Mouse (Mus musculus): ENCODE results near the gene Sema5a.

Sema5a gene

DNA sequence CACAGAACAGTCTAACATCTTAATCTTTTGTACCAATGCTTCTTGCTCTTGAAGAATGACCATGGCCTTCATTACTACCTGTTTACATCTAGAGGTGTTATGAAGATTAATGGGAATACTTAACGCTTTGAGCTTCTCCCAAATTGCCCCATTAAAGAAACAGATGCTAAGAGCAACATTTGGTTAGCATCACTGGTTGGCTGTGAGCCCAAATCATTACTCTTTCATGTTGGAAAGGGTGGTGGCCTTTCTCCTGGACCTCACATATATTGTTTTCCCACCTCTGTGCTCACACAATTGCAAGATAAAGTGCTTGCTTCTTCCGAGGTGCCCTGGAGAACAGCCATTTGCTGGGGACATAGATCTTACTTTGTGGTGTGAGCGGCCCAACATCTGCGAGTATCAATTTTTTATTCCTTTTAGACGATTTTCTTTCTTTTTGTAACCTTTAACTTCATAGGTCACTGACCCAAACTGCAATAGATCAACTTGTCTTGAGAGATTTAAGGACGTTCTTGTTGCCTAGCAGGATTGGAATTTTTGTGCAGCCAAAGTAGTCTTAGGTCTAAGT, 227.0 kb downstream of the Sema5a start:
- no peak for DNase-seq

DNA sequence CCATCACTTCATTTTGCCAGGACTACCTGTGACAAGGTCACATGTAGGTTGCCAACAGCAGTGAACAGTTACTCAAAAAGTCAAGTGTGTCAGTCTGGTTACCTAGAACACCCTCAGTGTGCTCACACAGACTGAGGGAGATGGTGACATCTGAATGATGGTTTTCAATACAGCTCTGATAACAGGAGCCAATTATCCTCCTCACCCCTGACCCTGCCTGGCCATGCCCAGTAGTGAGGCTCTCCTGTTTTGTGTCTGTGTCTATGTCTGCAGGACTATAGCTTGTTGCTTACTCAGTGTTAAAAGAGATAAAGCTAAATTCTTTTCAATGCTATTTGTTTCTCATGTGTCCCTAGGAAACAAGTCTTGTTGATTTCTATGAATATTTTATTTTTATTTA, 236.1 kb downstream of the Sema5a start:
- no peak for DNase-seq

DNA sequence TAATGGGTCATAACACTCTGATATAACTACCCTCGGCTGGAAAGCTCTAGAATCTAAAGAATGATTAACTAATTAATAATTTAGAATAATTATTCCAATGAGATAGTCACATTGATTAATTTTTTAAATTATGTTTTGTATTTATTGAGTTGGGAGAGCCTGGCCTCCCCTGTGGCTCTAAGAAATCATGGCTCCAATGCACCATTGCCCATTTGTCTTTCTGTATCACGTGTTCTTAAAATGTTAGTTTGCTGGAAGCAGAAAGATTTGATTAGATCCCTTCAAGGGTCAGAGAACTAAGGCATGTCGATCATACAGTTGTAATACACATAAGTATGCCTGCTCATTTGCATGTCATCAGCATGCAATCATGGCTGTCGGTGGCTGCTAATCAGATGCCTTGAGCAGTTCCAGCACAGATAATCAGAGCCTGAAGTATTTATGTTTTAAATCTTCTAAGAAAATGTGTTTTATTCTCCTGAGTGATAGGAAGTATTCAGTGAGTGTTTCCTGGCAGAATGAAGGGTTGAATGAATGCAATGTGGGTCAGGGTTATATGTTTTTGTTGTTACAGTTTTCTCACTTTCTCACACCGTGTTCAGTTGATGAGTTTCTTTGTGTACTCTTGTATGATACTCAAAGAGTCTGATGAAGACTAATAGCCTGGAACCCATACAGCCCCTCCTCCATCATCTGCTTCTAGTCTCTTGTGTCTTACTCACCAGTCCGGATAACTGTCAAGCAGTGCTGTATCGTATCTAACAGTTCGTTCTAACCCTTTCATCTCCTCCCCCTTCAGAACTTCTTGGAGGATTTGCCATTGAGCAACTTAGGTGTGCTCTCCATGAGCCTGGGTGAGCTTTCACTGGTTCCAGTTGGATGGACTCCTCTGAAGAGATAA, 240.7 kb downstream of the Sema5a start:
- no peak for DNase-seq

DNA sequence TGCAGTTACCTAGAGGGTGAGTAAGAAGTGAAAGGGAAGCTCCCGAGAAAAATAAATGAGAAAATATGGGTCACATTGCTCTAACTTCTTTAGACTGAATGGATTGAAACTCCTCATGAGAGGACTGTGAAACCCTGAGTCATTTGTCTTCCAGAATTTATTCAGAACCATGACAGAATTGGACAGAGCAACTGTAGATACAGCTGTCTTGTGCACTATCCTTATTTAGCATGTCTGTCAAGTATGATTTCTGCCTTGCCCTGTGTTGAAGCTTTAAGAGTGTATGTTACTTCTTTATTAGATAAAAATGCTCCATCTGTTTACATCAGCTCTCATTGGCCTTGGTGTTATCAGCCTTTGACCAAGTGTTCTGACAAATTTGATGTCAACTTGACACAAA, 243.4 kb downstream of the Sema5a start:
- no peak for DNase-seq

DNA sequence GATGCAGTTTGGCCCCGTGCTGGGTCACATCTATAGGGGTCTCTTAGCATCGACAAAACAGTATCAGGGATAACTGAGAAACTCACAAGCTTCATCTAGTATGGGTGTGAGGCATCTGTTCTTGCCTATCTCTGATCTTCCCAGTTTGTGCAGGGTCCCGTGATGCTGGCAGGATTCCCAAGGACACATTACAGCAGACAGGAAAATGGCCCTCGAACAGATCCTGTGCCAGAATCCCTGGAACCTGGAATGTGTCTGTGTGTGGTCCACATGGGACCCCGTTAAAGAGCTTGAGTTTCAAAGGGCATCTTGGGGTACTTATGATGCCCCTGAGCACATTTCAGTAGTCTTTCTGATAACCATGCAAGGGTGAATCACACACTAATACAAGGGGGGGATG, 249.6 kb downstream of the Sema5a start:
- DNase-seq: no peak

DNA sequence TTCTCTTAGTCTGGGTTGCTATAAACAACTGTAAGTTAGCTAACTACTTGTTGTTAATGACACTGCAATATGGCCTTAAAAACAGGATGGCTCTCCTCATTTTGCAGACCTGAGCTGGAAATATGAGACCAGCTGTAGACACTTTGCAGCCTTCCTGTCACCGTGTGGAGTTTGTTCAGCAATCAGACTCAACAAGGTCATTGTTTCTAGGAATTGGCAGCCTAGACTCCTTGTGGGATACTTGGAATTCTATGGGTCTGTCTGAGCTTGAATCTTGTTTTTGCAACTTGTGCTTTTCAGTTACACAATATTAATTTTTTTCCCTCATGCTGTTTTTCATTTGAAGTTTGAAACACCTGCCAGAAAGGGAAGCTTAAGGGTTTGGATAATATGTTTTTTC, 250.3 kb downstream of the Sema5a start:
- DNase-seq: no peak

DNA sequence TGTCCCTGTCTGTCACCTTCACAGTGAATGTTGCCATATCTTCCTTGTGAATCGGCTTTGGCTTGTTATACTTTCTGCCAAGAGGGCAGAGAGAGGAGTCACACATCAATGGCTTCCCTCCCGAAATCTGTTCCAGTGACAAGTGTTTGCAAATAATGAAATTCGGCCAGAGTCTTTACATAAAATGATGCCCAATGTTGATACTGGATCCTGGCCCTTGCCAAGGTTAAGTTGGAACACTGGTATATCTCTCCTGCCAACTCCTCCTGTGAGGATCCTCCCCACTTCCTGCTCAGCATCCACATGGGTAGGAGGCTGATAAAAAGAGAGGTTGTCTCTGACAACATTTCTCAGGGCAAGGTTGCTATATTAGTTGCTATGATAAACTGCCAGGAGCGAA, 252.3 kb downstream of the Sema5a start:
- DNase-seq: no peak

DNA sequence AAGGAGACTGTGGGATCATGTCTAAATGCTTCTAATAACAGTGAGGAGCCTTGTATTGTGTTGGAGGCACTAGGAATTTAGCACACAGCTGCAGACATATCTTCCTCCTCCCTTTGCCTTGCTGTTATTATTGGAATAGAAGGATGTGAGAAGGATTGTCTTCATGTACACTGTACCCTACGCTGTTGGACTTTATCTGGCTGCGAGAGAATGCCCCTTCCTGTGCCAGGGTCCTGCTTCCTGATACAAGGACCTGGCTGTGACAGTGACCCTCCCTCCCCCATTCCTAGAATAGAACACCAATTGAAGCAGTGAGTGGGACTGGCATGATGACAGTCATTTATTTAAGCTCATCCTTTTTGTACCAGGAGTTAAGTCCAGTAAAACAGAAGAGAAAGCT, 261.3 kb downstream of the Sema5a start:
- no peak for DNase-seq

DNA sequence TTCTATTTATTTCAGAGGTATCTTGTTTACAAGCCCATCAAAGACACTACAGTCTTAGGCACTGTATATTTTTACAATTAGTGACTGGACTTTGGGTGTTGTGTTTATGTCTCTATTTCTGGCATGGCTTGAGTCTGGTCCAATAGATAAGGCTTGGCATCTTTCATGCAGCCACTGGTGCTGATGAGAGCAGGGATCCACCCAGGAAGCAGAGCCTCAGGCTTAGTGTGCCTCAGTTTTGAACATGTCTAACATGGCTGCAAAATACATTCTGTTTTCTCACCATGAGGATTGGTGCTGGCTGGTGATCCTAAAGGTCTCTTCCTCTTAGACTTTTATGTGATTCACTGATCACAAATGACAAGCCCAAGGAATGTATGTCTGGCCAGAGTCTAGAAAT, 263.7 kb downstream of the Sema5a start:
- DNase-seq: no peak

DNA sequence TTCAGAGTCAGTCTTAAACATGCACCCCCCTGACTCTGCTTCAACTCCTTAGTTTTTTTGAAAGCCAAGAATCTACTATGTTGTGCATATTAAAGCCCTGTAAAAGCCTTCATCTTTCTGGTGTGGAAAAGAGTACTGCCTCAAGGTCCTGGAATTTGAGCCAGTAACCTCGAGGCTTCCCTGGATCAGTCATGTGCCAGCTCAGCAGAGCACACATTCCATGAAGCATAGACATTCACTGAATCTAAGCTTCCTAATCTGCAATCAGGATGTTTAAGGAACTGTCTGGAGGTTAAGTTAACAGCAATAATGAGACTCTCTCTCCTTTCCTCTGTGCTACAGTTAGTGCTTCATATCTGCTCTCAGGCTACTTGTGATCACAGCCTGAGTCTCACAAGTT, 270.3 kb downstream of the Sema5a start:
- no peak for DNase-seq

DNA sequence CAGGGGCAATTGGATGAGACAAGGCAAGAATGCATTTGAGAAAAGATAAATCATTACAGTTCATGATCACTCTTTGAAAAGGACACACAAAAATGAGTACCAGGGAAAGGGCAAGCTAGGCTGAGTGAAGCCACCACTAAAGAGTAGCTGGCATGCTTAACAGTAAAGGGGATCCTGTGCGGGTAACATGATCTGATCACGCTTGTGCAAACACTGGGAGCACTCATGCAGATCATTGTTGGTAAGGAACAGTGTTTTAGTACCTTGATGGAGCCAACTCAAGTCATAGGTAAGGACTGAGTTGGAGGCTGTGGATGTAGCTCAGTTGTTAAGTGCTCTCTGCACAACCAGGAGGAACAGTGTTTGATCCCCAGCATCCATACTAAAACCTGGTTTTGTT, 273.3 kb downstream of the Sema5a start:
- DNase-seq: no peak

DNA sequence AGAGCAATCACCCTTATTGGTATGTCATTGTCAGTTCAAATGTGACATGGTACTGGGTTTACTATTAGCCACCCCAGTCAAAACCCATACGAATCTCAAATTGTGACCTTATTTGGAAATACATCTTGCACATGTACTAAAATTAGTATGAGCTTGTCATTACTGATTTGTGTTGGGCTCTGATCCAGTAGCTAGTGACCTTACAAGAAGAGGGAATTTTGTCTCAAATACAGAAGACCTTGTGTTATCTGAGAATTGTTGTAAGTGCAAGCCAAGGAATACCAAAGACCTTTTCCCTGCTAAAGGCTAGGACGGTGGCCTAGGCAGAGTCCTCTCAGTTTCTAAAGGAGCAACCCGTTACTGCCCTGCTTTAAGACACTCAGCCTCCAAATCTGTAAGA, 287.9 kb downstream of the Sema5a start:
- no peak for DNase-seq

DNA sequence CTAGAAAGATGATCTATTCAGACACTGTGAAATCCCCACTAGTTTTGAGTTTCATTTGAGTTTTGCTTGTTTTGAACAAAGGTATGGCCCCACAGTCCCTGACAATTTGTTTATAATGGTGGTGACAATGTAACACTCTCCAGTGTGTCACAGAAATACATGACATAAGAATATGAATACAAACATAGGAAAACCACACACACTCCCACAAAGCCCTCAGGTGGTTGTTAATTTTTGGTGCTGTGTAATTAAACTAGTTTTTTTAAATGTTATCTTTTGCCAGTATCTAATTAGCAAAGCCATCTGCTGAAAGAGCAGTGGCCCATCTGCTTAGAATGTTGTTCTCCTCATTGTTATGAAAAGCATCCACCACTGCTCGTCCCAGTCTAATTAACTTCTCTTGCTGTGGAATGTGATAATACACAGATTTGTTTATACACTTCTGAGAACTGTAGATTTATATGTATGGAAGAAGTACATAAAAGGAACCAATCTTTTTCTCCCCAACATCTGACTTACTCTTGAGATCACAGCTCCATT, 289.0 kb downstream of the Sema5a start:
- DNase-seq: no peak

DNA sequence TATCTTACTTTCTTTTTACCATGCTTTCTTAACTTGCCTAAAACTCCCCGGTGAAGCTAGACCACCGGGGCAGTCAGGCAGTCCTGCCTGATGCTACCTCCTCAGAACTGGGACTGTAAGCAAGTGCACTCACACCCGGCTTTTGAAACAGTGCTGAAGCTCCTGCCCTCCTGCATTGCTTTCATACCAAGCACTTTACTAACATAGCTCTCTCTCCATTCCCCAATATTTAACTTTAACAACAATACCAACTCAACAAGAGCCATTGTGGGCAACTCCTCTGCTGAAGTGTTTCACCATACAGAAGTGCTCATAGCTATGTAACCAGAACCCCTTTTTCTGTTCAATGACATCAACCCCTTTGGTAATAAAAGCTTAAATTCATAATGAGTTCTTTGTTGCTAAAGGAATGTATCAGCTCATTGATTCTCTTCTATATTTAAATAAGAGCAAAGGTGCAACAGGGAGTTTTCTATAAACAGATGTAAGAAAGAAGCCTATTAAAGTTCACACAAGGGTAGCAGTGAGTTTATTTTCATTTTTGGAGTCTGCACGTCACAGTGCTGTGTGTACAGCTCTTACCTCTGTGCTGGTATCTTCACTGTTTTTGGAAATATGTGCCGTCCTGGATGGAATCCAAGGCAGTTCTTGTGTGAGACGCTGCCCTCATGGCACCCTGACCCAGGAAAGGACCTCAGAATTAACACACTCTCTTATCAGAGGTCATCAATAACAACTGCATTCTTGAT, 292.3 kb downstream of the Sema5a start:
- DNase-seq: no peak

DNA sequence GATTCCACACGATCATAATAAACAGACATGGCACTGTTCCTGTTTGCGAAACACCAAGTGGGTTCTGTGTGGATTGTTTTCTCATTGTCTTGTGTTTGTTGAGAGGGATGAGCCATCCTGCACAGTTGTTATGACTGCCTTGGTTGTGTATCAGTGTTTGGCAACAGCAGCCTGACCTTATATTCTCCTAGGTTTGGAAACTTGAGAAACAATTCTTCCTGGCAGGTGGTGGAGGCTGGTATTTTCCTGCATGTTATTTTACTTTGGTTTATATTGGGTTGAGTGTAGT, 292.8 kb downstream of the Sema5a start:
- no peak for DNase-seq

DNA sequence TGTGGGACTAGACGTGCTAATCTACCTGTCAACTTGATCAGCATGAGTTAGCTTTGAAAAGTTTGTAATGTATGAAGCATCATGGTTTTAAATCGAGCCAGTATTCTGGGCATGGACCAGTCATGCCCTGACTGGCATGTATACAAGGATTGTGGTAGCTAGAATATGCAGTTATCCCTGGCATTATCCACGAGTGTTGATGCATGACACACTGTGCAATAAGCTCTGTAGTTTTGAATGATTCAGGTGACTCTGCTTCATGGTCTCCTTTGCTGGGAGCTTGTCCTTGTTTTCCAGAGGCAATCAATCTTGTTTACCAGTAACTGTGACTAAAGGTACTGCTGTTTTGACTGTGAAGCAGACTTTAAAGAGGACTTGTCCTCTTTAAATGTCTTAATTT, 293.5 kb downstream of the Sema5a start:
- no peak for DNase-seq

DNA sequence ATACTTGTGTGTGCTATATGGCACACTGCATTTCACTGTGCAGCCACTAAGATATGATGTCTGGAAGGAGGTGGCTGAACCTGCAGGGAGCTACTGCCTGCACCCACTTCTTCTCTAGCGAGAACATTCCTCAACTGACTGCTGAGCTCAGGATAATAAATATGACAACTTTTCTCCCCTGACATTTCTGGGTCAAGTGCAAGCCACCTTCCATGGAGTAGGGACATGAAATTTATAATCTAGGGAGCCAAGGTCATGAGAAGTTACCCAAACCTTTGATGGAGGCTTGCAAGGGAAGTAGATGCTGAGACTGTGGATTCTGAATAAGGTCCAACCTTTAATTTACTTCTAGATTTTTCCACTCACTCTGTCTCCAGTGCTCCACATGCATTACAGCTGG, 298.1 kb downstream of the Sema5a start:
- no peak for DNase-seq

DNA sequence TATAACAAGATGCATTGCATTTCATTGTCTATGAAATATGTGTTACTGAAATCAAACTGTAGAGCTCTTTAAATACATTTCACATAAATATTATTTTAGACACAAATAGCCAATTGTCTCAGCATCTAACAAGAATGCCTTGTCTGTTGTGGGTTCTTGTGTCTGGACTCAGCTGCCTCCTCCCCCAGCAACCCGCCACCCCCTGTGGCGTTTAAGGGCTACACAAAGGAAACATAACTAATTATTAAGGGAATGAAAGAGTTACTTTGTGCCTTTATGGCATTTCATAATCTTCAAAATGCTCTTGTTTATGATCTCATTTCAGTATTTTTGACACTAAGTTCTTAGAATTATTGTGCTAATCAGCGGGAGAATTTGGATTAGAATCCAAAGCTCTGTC, 298.6 kb downstream of the Sema5a start:
- DNase-seq: no peak

DNA sequence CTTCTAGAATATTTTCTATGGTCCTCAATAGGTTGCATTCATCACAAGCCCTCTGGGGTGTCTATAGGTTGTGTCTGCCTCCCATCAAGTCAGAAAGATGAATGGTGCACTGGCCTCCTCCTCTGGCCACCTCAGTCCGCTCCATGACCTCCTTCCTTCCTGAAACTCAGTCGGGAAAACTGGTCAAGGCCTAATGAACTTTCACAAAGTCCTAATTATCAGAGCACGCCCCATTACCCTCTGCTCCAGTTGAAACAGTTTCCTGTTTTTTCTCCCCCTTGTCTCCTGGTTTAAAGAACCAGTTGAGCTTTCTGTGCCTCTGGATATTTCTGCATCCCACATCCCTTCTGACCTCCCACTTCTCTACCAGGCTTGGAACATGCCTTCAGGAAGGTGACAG, 300.8 kb downstream of the Sema5a start:
- DNase-seq: no peak

DNA sequence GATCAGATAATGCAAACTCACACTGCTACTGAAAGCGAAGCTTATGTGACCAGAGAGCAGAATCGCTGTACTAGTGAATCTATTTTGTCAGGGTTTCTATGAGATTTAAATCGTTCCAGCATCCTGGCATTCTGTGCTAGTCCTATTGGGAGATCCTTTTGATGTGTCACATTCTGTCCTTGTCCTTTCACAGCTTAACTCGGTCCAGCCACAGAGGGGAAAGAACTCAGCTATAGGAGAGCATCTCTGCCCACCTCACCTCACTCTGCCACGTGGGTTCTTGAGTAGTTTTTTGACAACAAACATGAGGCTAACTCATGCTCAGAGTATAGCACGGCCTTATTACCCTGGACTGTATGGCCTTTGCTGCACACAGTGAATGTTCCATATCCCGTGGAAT, 302.1 kb downstream of the Sema5a start:
- DNase-seq: no peak

DNA sequence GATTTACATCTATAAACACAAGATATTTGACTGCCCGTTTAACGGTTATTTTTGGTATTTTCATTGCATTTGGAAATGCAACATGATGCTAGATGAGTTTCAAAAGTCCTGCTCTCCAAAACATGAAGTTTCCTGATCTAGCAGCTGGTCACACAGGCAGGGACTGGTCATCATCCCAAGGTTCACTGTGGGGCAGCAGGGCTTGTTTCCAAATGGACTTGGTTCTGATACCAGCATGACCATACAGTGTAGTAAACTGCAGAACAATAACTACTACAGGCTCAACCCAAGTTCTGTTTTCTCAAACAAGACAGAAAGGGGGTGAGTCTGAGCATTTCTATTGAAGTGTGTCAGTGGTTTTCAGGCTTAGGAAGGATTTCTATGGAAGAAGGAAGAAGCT, 314.3 kb downstream of the Sema5a start:
- no peak for DNase-seq

DNA sequence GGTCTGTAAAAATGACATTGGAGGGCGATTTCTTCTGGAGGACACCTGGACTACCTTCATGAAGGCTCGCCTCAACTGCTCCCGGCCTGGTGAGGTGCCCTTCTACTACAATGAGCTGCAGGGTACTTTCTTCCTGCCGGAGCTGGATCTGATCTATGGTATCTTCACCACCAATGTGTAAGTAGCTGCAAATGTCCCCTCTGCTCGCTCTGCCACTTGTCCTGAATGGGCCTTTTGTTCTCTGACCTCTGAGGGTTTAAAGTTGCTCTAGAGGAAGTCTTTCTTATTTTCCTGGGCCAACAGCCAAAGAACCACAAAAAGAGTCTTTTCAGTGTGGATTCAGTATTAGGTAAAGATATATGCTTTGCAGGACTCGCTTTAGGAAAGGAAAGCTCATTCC, 318.0 kb downstream of the Sema5a start:
- no peak for DNase-seq

DNA sequence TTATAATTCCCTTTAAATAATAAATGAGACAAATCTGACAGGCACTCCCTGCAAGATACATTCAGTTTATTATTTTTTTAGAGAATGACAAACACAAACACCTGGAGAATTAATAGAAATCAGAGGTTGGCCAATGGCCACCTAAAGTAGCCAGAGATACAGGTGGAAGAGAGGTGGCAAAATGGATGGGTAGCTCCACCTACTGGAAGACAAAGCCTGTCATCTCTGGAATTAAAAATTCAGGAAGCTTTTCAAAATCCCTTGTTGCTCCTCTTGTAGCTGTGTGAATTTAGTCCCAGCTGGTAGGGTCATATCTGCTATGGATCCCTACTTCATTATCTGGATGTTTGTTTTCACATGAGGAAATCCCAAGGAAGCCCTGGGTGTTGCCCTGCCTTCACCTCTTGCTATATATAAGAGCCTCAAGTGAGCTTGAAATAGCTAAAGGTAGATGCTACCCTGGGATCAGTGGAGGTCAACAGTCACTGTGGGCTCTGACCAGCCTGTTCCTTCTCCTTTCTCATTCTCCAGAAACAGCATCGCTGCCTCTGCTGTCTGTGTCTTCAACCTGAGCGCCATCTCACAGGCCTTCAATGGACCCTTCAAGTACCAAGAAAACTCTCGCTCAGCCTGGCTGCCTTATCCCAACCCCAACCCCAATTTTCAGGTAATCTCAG, 323.7 kb downstream of the Sema5a start:
- no peak for DNase-seq
